Mouse (Mus musculus): ENCODE measurements around the gene Camta1.

The Camta1 gene

DNA sequence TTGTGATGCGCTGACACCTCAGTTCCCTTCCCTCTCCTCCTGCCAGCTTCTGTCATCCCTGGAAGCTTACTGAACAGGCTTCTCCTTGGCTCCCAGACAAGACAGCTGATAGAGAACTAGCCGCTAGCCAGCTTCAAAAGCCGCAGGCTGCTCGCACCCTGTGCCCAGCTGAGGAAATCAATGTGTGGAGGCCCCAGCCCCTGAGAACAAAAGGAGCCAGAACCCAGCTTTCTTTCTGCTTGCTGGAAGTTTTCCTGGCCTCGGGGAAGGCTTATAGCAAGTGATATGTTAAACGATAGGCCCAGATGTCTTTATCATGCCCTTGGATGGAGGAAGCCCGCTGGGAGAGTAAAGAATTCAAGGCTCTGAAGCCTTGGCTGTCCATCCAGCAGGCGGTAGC, 411.7 kb downstream of the Camta1 start:
- DNase-seq (ENCODE audit: low spot score in 2 of 2), result no peak

DNA sequence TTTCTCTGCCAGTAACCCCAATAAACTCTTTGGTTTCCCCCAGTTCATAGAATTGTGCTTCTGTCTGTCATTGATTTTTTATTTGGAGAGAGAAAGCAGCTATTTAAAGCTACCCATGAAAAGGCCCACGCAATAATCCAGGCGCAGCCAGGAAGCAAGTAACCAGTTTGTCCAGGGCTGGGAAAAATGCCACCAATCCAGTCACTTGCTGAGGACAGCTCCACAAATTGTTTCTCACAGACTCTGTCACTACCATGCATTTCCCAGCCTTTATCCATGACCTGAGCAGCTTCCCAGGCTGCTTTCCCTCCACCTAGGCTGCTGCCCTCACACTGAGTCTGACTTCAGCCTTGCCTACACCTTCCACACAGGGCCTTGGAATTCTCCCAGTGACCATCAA, 413.3 kb downstream of the Camta1 start:
- DNase-seq (ENCODE audit: low spot score in 2 of 2), result no peak

DNA sequence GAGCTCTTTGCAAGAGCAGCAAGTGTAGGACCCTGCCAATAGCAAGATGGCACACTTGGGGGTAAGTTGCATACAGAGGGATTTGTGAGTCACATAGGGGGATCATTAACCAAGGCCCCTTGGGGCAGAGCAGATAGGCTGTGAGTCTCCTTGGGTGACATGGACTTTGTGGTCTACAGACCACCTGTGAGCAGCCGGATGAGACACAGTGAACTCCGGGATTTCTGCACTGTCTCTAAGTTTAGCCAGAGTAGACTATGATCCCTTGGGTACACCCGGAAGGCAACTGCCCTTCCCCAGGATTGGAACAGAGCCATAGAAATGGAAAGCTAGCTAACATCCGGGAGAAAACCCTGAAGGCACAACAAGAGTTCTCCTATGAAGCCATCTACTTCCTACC, 417.0 kb downstream of the Camta1 start:
- DNase-seq (ENCODE audit: low spot score in 2 of 2), result no peak

GRCm38 (mm10) chr4:151438561-151438960, 423.1 kb downstream of the Camta1 start:
- no peak for DNase-seq (ENCODE audit: low spot score in 2 of 2)

- no peak for DNase-seq (ENCODE audit: low spot score in 2 of 2)
These were observed 423.8 kb downstream of the Camta1 start for GRCm38 (mm10) chr4:151437859-151438258.

DNA sequence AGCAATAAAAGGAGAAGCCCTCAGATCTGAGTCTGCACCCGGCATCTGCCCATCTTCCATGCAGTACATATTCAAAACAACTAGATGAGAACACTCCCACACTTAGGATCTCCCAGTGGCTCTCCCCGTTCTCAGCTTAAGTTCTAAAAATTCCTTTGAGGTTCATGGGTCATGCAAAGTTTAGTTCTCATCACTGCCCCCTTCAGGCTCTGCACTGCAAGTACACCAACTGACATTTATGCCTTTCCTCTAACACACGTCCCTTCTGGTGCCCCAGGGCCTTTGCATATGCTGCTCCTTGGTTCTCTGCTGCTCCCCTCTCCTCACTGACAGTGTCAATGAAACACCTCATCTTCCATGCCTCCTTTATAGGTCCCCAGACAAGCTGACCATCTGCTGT, 436.5 kb downstream of the Camta1 start:
- no peak for DNase-seq (ENCODE audit: low spot score in 2 of 2)

- no peak for DNase-seq (ENCODE audit: low spot score in 2 of 2)
These were observed 438.8 kb downstream of the Camta1 start for GRCm38 (mm10) chr4:151422922-151423321.

DNA sequence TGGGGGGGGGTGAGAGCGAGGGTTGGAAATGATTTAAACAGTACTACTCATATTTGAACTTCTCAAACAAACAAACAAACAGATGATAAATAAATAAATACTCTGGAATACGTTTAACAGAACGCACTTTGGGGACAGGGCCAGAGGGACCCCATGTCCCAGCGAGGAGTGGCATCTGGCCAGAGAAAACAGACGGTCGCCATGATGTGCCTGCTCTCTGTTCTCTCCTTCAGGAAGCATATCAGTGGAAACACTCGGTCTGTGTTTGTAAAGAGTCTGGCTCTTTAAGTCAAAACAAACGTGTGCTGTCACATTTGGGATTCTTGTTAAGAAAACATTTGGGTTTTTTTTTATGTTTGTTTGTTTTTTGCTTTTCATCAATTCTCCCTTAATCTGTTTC, 439.3 kb downstream of the Camta1 start:
- no peak for DNase-seq (ENCODE audit: low spot score in 2 of 2)

DNA sequence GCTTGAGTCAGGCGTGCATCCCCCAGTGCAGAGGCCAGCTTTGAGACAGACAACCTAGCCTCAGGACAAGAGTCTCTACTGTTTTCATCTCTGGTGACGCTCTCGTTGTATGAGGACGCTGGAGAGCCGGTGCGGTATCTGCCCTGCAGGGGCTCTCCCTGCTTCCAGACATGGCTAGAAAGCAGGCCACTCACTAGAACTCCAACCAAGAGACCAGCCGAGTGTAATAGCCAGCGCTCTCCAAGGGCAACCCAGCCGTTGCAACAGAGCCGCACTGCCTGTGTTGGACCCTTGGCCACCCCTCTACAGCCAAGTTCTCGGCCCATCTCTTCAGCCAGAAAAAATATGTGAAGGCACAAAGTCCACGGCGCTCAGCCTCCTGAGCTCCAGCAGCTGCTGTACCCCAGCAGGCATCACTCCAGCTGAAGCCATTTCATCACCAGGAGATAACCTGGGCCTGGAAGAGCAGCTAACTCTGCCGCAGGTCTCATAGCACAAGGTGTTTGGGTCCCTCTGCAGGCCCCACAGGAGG, 443.3 kb downstream of the Camta1 start:
- no peak for DNase-seq (ENCODE audit: low spot score in 2 of 2)

DNA sequence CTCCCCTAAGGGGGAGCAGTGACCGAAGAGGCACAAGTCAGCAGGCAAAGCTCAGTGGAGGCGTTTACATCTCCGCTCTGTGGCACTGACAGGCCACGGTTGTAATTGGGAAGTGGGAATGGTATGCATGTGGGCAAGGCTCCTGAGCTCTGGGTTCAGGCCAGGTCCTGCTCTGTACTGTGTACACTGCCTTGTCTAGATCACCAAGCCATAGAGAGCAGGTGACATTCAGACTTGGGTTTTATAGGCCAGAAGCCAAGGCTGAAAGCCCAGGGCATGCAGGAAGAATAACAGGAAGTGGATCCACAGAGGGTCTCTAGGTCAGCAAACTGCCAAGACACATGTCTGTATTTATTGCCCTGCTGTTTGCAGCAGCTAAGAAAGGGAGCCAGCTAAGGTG, 445.9 kb downstream of the Camta1 start:
- DNase-seq (ENCODE audit: low spot score in 2 of 2), result no peak

GRCm38 (mm10) chr4:151415376-151415775, 446.3 kb downstream of the Camta1 start:
- DNase-seq (ENCODE audit: low spot score in 2 of 2), result no peak

DNA sequence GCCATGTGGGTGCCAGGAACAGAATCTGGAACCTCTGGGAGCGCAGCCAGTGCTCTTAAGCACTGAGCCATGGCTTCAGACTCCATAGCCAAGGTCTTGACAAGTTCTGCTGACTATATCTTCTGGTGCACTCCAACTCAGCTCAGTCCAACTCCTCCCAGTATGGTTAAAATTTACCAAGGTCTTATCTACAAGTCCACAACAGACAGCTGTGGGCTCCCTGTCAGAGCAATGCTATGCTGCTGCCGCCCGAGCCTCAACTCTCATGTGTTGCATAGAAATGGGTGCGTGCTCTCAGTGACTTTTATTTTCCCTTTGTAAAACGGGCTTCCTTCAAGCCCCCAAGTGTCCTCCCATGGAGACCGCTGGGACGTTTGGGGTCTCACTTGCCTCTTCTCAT, 446.7 kb downstream of the Camta1 start:
- DNase-seq (ENCODE audit: low spot score in 2 of 2), result no peak

DNA sequence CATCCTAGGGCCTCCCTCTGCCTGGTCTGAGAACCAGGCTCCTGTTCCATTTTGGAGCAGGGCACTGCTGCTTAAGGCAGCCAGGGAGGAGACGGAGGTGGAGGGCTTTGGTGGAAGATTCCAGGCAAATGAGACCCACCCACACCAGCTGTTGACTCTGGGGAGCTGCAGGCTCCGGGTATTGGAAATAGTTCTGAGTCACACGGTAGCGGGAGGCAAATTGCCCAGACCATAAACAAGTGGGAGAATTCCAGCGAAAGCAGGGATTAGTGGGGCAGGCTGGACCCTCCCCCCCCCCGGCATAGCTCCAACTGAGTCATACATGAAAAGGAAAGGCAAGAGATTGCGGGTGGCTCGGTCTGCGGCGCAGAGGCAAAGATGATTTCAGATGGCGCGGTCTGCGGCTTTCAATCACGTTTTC, 450.0 kb downstream of the Camta1 start:
- DNase-seq (ENCODE audit: low spot score in 2 of 2), result no peak

GRCm38 (mm10) chr4:151411016-151411415, 450.7 kb downstream of the Camta1 start:
- no peak for DNase-seq (ENCODE audit: low spot score in 2 of 2)

DNA sequence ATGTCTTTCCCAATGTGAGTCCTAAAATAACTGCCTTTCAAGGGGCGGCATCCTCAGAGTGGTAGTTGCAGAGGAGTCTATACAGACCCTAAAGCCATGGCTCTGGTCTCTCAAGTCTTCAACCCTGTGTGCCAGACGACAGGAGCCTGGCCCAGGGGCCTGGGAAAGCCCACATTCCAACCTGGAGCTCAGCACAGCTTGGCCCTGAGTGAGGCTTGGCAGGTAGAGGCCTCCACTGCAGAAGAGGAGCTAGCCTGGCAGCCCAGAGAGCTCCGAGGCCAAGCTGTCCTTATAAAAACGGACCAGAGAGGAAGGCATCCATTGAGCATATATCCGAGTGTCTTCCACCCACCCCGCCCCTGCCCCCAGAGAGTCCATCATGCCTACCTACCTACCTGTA, 452.4 kb downstream of the Camta1 start:
- DNase-seq (ENCODE audit: low spot score in 2 of 2), result no peak

DNA sequence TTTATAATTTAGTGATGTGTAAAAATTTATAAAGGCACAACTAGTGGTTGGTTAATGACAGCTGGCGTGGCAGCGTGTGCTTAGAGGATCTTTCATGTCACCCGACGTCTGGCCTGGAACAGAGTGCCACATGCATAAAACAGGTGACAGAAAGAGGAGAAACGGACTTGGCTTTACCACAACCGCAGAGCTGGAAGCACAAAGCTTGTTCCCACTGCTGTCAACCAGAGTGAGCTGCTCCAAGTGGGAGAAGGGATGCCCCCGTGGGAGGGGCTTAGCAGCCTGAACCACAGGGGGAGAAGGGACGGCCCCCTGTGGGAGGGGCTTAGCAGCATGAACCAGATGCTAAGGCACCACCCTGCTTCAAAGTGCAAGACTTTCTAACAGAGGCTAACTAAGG, 452.9 kb downstream of the Camta1 start:
- DNase-seq (ENCODE audit: low spot score in 2 of 2), result no peak

- no peak for DNase-seq (ENCODE audit: low spot score in 2 of 2)
These were observed 453.4 kb downstream of the Camta1 start for GRCm38 (mm10) chr4:151408246-151408645.

DNA sequence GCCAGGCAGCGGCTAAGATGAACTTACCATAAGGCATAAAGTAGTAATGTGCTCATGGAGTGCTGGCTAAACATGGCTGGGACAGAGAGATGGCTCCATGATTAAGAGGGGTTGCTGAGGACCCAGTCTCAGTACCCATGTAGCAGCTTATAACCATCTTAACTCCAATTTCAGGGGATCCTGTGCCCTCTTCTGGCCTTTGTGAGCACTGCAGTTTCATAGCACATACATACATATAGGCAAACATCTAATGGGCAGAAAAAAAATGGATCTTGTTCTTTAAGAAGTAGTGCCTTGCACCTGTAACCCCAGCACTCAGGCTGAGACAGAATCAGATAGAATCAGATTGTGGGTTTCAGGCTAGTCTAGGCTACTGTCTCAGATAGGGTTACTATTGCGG, 454.5 kb downstream of the Camta1 start:
- no peak for DNase-seq (ENCODE audit: low spot score in 2 of 2)

DNA sequence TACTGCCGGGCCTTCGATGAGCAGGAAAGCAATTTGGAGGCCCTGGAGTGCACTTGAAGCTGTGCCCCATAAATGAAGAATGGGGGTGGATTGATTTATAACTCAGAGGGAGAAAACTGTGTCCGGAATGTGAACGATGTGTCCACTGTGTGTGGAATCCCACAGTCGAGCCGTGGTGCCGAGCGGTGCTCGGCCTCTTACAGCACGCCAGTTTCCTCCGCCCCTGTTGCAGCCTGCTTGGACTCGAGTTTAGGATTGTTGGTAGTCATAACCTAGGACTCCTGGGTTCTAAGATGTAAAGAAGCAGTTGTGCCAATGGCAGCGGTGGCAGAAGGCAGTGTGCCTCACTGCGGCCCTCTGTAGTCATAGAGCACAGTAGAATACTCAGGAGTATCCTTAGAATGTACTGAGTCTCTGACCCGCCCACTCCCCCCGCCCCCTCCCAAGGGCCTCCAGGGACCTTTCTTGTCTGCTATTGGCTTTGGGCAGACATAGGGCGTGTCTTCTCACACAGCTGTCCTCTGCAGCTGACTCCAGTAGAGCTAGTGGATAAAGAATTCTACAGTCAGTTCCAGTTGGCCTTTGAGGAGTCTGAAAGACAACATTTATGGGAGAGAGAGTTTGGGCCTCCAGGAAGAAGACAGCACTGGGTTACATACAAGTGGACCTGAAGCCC, 457.0 kb downstream of the Camta1 start:
- no peak for DNase-seq (ENCODE audit: low spot score in 2 of 2)

DNA sequence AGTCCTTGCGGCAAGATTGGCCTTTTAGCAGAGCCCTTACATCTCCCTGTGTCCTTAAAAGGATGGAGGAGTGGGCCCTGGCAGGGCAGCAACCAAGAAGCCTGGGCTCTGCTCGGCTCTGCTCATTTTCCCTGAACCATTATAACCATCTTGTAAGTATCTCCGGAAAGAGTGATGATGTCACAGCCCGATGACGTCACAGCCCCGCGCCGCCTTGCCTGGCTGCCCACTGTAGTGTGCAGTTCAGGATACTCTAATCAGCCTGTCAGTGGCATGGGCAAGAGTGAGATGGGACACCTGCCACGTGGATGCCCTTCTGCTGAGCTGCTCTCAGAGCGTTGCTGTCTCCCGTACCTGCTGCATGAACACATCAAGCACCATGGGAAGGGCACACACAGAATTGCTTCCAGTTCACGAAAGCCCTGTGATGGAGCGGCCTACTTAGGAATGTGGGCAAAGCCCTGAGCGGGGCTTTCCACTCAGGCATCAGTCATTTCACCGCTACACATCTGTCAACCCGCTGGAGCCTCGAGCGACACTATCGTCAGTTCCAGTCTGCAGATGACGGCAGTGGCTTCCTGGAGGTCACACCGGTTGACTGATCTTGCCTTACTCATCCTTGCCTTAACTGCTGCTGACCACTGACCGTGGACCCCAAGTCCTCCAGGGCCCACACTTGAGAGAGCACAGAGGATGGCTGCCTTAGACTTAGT, 459.8 kb downstream of the Camta1 start:
- DNase-seq (ENCODE audit: low spot score in 2 of 2), result no peak

- DNase-seq (ENCODE audit: low spot score in 2 of 2), result no peak
These were observed 465.1 kb downstream of the Camta1 start for GRCm38 (mm10) chr4:151396536-151396935.

- no peak for DNase-seq (ENCODE audit: low spot score in 2 of 2)
These were observed 472.3 kb downstream of the Camta1 start for GRCm38 (mm10) chr4:151389345-151389744.

GRCm38 (mm10) chr4:151386701-151387451, 474.8 kb downstream of the Camta1 start:
- DNase-seq (ENCODE audit: low spot score in 2 of 2), result no peak

Data from thymus, postnatal 10 days (tissue).